ENCODE assay signal across 8 mouse cellular contexts in genomic region chr4:130804771-130805361, GRCm38 (mm10). TPM values are rescaled to one million over a fixed set of nuclear protein-coding genes. Genes with fewer than 3 reads are reported as not detected.
DNase-seq lines count a peak whose midpoint lies in the region; ATAC-seq and TF ChIP-seq lines count a peak whose summit lies in the region.

No protein-coding gene starts in this region.

- peak; percentile 84 for ATAC-seq in forebrain, embryonic 15.5 days (replicated peaks)
- peak; percentile 21; the same call in 1 of the 2 replicates for ATAC-seq in intestine, embryonic 16.5 days
- no peak for ATAC-seq in kidney, embryonic 16.5 days (ENCODE audit: low FRiP score, low TSS enrichment)
- no peak for ATAC-seq in erythroblast, adult 5-6 weeks (replicated peaks; ENCODE audit: low FRiP score, poor library complexity, severe bottlenecking)

- no peaks in the 10 kb centered on the region for H3K36me3 ChIP-seq in forebrain, embryonic 15.5 days
- H3K36me3 ChIP-seq in intestine, embryonic 16.5 days (ENCODE audit: control insufficient read depth, insufficient read depth, low read length) = no peaks in the 10 kb centered on the region
- H3K36me3 ChIP-seq in myocyte (ENCODE audit: control insufficient read depth, insufficient read depth) = no peaks in the 10 kb centered on the region
- no peaks in the 10 kb centered on the region for H3K36me3 ChIP-seq in kidney, embryonic 16.5 days (ENCODE audit: insufficient read depth, low read length)

- H3K79me2 ChIP-seq in myocyte (ENCODE audit: control insufficient read depth, insufficient read depth) = no peaks in the 10 kb centered on the region

- peak; percentile 69 for DNase-seq in adrenal gland, postnatal 10 days
- peak; percentile 93 for DNase-seq in brain, embryonic 14.5 days (ENCODE audit: low read depth)
- no peak for DNase-seq in embryo, embryonic 9.5 days (ENCODE audit: extremely low spot score)

- H3K27me3 ChIP-seq in forebrain, embryonic 15.5 days = no peaks in the 10 kb centered on the region
- no peaks in the 10 kb centered on the region for H3K27me3 ChIP-seq in intestine, embryonic 16.5 days (replicated peaks; ENCODE audit: control insufficient read depth, insufficient read depth, low read length)
- no peaks in the 10 kb centered on the region for H3K27me3 ChIP-seq in myocyte (ENCODE audit: control insufficient read depth, insufficient read depth, insufficient read length)
- H3K27me3 ChIP-seq in kidney, embryonic 16.5 days (ENCODE audit: insufficient read depth, low read length) = no peaks in the 10 kb centered on the region

- no peak overlapping the region for H3K4me3 ChIP-seq in forebrain, embryonic 15.5 days
- H3K4me3 ChIP-seq in intestine, embryonic 16.5 days (ENCODE audit: low read length) = no peak overlapping the region
- H3K4me3 ChIP-seq in myocyte = no peak overlapping the region
- H3K4me3 ChIP-seq in kidney, embryonic 16.5 days (ENCODE audit: low read length) = no peak overlapping the region

- H3K27ac ChIP-seq in forebrain, embryonic 15.5 days (replicated peaks) = peak overlapping the region; percentile 85
- peak overlapping the region; percentile 26 for H3K27ac ChIP-seq in intestine, embryonic 16.5 days (ENCODE audit: low read length)
- no peak overlapping the region for H3K27ac ChIP-seq in kidney, embryonic 16.5 days (ENCODE audit: low read length)

- H3K9ac ChIP-seq in forebrain, embryonic 15.5 days (replicated peaks) = no peak overlapping the region
- H3K9ac ChIP-seq in intestine, embryonic 16.5 days (ENCODE audit: low read depth, low read length) = peak overlapping the region; percentile 44
- H3K9ac ChIP-seq in kidney, embryonic 16.5 days (replicated peaks; ENCODE audit: low read length) = no peak overlapping the region

- peaks cover 63% of the 10 kb centered on the region for H3K4me1 ChIP-seq in forebrain, embryonic 15.5 days
- H3K4me1 ChIP-seq in intestine, embryonic 16.5 days (ENCODE audit: control insufficient read depth, insufficient read depth, low read length) = peaks cover 19% of the 10 kb centered on the region
- peaks cover 13% of the 10 kb centered on the region for H3K4me1 ChIP-seq in kidney, embryonic 16.5 days (ENCODE audit: insufficient read depth, low read length)

- H3ac ChIP-seq in myocyte (ENCODE audit: control insufficient read depth, insufficient read length) = no peak overlapping the region

- H3K9me3 ChIP-seq in forebrain, embryonic 15.5 days = no peaks in the 10 kb centered on the region
- no peaks in the 10 kb centered on the region for H3K9me3 ChIP-seq in intestine, embryonic 16.5 days (ENCODE audit: control insufficient read depth, low read length)
- H3K9me3 ChIP-seq in kidney, embryonic 16.5 days (ENCODE audit: low read length) = no peaks in the 10 kb centered on the region

- 25% methylated on average over 7 of the region's 7 CpGs for WGBS in forebrain, embryonic 15.5 days
- 68% methylated on average over 7 of the region's 7 CpGs for WGBS in intestine, embryonic 16.5 days
- WGBS in kidney, embryonic 16.5 days = 69% methylated on average over 7 of the region's 7 CpGs

- no peak for TF ChIP-seq CTCF in brain, embryonic 14.5 days (IDR thresholded peaks at IDR 0.05; ENCODE audit: borderline replicate concordance, extremely low read depth, insufficient read depth, insufficient read length)

- 0 out of 2 replicates have a peak overlapping the region, but pooled peaks have one; percentile 0 for H3K4me2 ChIP-seq in forebrain, embryonic 15.5 days (replicated peaks)
- no peak overlapping the region for H3K4me2 ChIP-seq in intestine, embryonic 16.5 days (ENCODE audit: low read depth, low read length)
- H3K4me2 ChIP-seq in myocyte (ENCODE audit: low read depth) = no peak overlapping the region
- no peak overlapping the region for H3K4me2 ChIP-seq in kidney, embryonic 16.5 days (replicated peaks; ENCODE audit: low read depth, low read length)

- TF ChIP-seq POLR2A in brain, embryonic 14.5 days (IDR thresholded peaks at IDR 0.05; ENCODE audit: borderline replicate concordance, extremely low read depth, insufficient read depth, insufficient read length, poor library complexity, severe bottlenecking) = no peak
- TF ChIP-seq POLR2A in myocyte (IDR thresholded peaks at IDR 0.05; ENCODE audit: insufficient read length, low read depth) = no peak

TF ChIP-seq in myocyte, 11 proteins besides CTCF, POLR2A, EP300 and RAD21:
- TF ChIP-seq E2F4 (IDR thresholded peaks at IDR 0.05; ENCODE audit: insufficient read depth) (no peak), MYOD1 (IDR thresholded peaks at IDR 0.05; ENCODE audit: control insufficient read depth in 1 of 3, insufficient read length in 2 of 3, low read depth in 2 of 3) (peak in 1 of 3 experiments; percentile 14), MYOG (IDR thresholded peaks at IDR 0.05; ENCODE audit: control insufficient read depth in 1 of 3, insufficient read depth in 1 of 3, insufficient read length in 2 of 3, low read depth in 2 of 3) (peak in 2 of 3 experiments; percentile 31 to 57), USF1 (IDR thresholded peaks at IDR 0.05; ENCODE audit: low read depth) (no peak)

RNA-seq across cellular contexts. Expression of gene Sdc3, which starts 12.5 kb away (rescaled TPM):
- total RNA-seq in adrenal gland, postnatal 10 days (2021) = 100 to 1,000 TPM; 149 to 179 TPM
- 137 and 275 TPM in 2 replicates for polyA plus RNA-seq in brain, embryonic 14.5 days (2012; rRNA removed)
- polyA plus RNA-seq in forebrain, embryonic 15.5 days (2015; fragmentation: Nextera tagmentation; extraction: Ambion mirVana) = 84.9 and 85.7 TPM in 2 replicates
- polyA plus RNA-seq in intestine, embryonic 16.5 days (2015; fragmentation: Nextera tagmentation; extraction: Ambion mirVana) = 12.3 and 17.2 TPM in 2 replicates
- polyA plus RNA-seq in myocyte (2012; fragmentation: generic; extraction: Trizol) = 15.8 TPM
- 22.6 and 23.1 TPM in 2 replicates for polyA plus RNA-seq in kidney, embryonic 16.5 days (2015; fragmentation: Nextera tagmentation; extraction: Ambion mirVana)
- 6.1 and 24.7 TPM in 2 replicates for total RNA-seq in erythroblast, adult 5-6 weeks (2015; ENCODE audit: low replicate concordance)
- total RNA-seq in erythroblast, adult 5-6 weeks (2017; ENCODE audit: low replicate concordance) = 4.7 and 13.3 TPM in 2 replicates

Comparison
In these comparisons a context has a peak if more than half of its experiments do, and no peak if none do; other contexts are left out.
1. ATAC-seq: peak in forebrain, embryonic 15.5 days (single experiment) and intestine, embryonic 16.5 days (single experiment); none in kidney, embryonic 16.5 days (single experiment) and erythroblast, adult 5-6 weeks (single experiment).